Mouse (Mus musculus) myocyte (in vitro differentiated cells): ENCODE measurements at regions not wholly inside any gene's neighbourhood (a gene's known extent, or its start where the extent isn't known, plus 50 kb on each side); places are given as distances from the start of the nearest gene placed in this dataset.

Experiments
- H3K27me3 ChIP-seq: one replicate; pipeline ENCODE4 v1.6.1; 2011; ENCODE audit not compliant: control insufficient read depth, insufficient read depth, insufficient read length
- H3K36me3 ChIP-seq: one replicate; pipeline ENCODE4 v1.6.1; 2011; ENCODE audit not compliant: control insufficient read depth, insufficient read depth
- H3K4me2 ChIP-seq: one replicate; pipeline ENCODE4 v1.6.1; 2011; ENCODE audit warnings: low read depth, control low read depth
- H3K4me3 ChIP-seq: one replicate; pipeline ENCODE4 v1.5.1; 2011; ENCODE audit warnings: mild to moderate bottlenecking, control low read depth, moderate library complexity
- H3K79me2 ChIP-seq: one replicate; pipeline ENCODE4 v1.6.1; 2011; ENCODE audit not compliant: control insufficient read depth, insufficient read depth
- H3ac ChIP-seq: one replicate; pipeline ENCODE4 v1.6.1; 2011; ENCODE audit not compliant: control insufficient read depth, insufficient read length
- CEBPB ChIP-seq: IDR thresholded peaks from 2 replicates; pipeline ENCODE4 v1.6.1; 2011; ENCODE audit warnings: mild to moderate bottlenecking, moderate library complexity; ENCODE audit not compliant: poor library complexity, insufficient read depth, severe bottlenecking
- E2F4 ChIP-seq: IDR thresholded peaks from one replicate; pipeline ENCODE4 v1.6.1; 2011; ENCODE audit warnings: mild to moderate bottlenecking, control low read depth, moderate library complexity; ENCODE audit not compliant: insufficient read depth
- MAX ChIP-seq: IDR thresholded peaks from one replicate; pipeline ENCODE4 v1.6.1; 2011; ENCODE audit warnings: low read depth, mild to moderate bottlenecking, control low read depth
- MYOD1 ChIP-seq, 3 experiments: IDR thresholded peaks; one replicate each; pipeline ENCODE4 v1.6.1; 2011; ENCODE audit warnings: control low read depth in 2 of 3, low read depth in 2 of 3, mild to moderate bottlenecking in 2 of 3, moderate library complexity in 1 of 3; ENCODE audit not compliant: insufficient read length in 2 of 3, control insufficient read depth in 1 of 3
- MYOG ChIP-seq, 3 experiments: IDR thresholded peaks; one replicate each; pipeline ENCODE4 v1.6.1; 2011; ENCODE audit warnings: control low read depth in 2 of 3, low read depth in 2 of 3, mild to moderate bottlenecking in 2 of 3; ENCODE audit not compliant: insufficient read length in 2 of 3, control insufficient read depth in 1 of 3, insufficient read depth in 1 of 3
- POLR2A ChIP-seq: IDR thresholded peaks from one replicate; pipeline ENCODE4 v1.6.1; 2011; ENCODE audit warnings: low read depth, mild to moderate bottlenecking, control low read depth, moderate library complexity; ENCODE audit not compliant: insufficient read length
- POLR2AphosphoS2 ChIP-seq: IDR thresholded peaks from one replicate; pipeline ENCODE4 v1.6.1; 2011; ENCODE audit warnings: low read depth, control low read depth; ENCODE audit not compliant: insufficient read length
- REST ChIP-seq: IDR thresholded peaks from one replicate; pipeline ENCODE4 v1.6.1; 2011; ENCODE audit warnings: mild to moderate bottlenecking, control low read depth, moderate library complexity; ENCODE audit not compliant: insufficient read depth, insufficient read length
- SRF ChIP-seq: IDR thresholded peaks from one replicate; pipeline ENCODE4 v1.6.1; 2011; ENCODE audit warnings: low read depth; ENCODE audit not compliant: control insufficient read depth, insufficient read length
- TCF12 ChIP-seq: IDR thresholded peaks from one replicate; pipeline ENCODE4 v1.6.1; 2011; ENCODE audit warnings: mild to moderate bottlenecking, control low read depth; ENCODE audit not compliant: poor library complexity, insufficient read depth, severe bottlenecking
- TCF3 ChIP-seq: IDR thresholded peaks from one replicate; pipeline ENCODE4 v1.6.1; 2011; ENCODE audit warnings: low read depth, control low read depth; ENCODE audit not compliant: insufficient read length
- USF1 ChIP-seq: IDR thresholded peaks from one replicate; pipeline ENCODE4 v1.6.1; 2011; ENCODE audit warnings: low read depth, mild to moderate bottlenecking, control low read depth, moderate library complexity

GRCm38 (mm10) chr3:102592041-102592440, 122.3 kb downstream of the Ngf start:
- H3K36me3 ChIP-seq = no peaks in the 10 kb centered on the region
- no peak overlapping the region for H3K4me3 ChIP-seq
- no peak overlapping the region for H3K4me2 ChIP-seq
- no peaks in the 10 kb centered on the region for H3K27me3 ChIP-seq
- H3K79me2 ChIP-seq = no peaks in the 10 kb centered on the region
- no peak for TF ChIP-seq TCF12
- no peak for TF ChIP-seq MYOD1 (IDR thresholded peaks at IDR 0.05; ENCODE audit: control insufficient read depth in 1 of 3, insufficient read length in 2 of 3, low read depth in 2 of 3)
- TF ChIP-seq MYOG (IDR thresholded peaks at IDR 0.05; ENCODE audit: control insufficient read depth in 1 of 3, insufficient read depth in 1 of 3, insufficient read length in 2 of 3, low read depth in 2 of 3) = no peak
- no peak for TF ChIP-seq USF1
- TF ChIP-seq TCF3 = no peak
- no peak for TF ChIP-seq POLR2A
- TF ChIP-seq E2F4 = no peak
- no peak for TF ChIP-seq REST
- H3ac ChIP-seq = no peak overlapping the region

GRCm38 (mm10) chr3:102596944-102597551, 127.3 kb downstream of the Ngf start:
- H3K27me3 ChIP-seq = no peaks in the 10 kb centered on the region
- H3K36me3 ChIP-seq = no peaks in the 10 kb centered on the region
- H3K79me2 ChIP-seq = no peaks in the 10 kb centered on the region
- H3K4me2 ChIP-seq = no peak overlapping the region
- TF ChIP-seq POLR2A (no peak), TCF12 (no peak), POLR2AphosphoS2 (no peak), MYOD1 (IDR thresholded peaks at IDR 0.05; ENCODE audit: control insufficient read depth in 1 of 3, insufficient read length in 2 of 3, low read depth in 2 of 3) (no peak), MAX (no peak)
- no peak overlapping the region for H3K4me3 ChIP-seq
- H3ac ChIP-seq = no peak overlapping the region

GRCm38 (mm10) chr3:102599061-102599460, 129.3 kb downstream of the Ngf start:
- Histone ChIP-seq H3K79me2 (no peaks in the 10 kb centered on the region), H3K4me2 (no peak overlapping the region), H3K27me3 (no peaks in the 10 kb centered on the region), H3K36me3 (no peaks in the 10 kb centered on the region), H3K4me3 (no peak overlapping the region), H3ac (no peak overlapping the region)
- TF ChIP-seq TCF3 (no peak), POLR2A (no peak), E2F4 (no peak), MAX (no peak), MYOD1 (IDR thresholded peaks at IDR 0.05; ENCODE audit: control insufficient read depth in 1 of 3, insufficient read length in 2 of 3, low read depth in 2 of 3) (no peak), USF1 (no peak), MYOG (IDR thresholded peaks at IDR 0.05; ENCODE audit: control insufficient read depth in 1 of 3, insufficient read depth in 1 of 3, insufficient read length in 2 of 3, low read depth in 2 of 3) (no peak), TCF12 (no peak), SRF (no peak), REST (no peak), CEBPB (no peak), POLR2AphosphoS2 (no peak)

- Histone ChIP-seq H3K4me2 (no peak overlapping the region), H3K27me3 (no peaks in the 10 kb centered on the region), H3ac (no peak overlapping the region), H3K36me3 (no peaks in the 10 kb centered on the region), H3K4me3 (no peak overlapping the region), H3K79me2 (no peaks in the 10 kb centered on the region)
- TF ChIP-seq POLR2AphosphoS2 (no peak), MYOD1 (IDR thresholded peaks at IDR 0.05; ENCODE audit: control insufficient read depth in 1 of 3, insufficient read length in 2 of 3, low read depth in 2 of 3) (no peak), TCF3 (no peak), TCF12 (no peak), MAX (no peak), POLR2A (no peak), E2F4 (no peak), CEBPB (no peak), REST (no peak), USF1 (no peak), MYOG (IDR thresholded peaks at IDR 0.05; ENCODE audit: control insufficient read depth in 1 of 3, insufficient read depth in 1 of 3, insufficient read length in 2 of 3, low read depth in 2 of 3) (no peak), SRF (no peak)
Measured at GRCm38 (mm10) chr3:102602766-102603165, 131.6 kb upstream of the Tspan2 start.

- no peaks in the 10 kb centered on the region for H3K79me2 ChIP-seq
- no peak overlapping the region for H3K4me3 ChIP-seq
- no peak overlapping the region for H3ac ChIP-seq
- TF ChIP-seq E2F4 (no peak), TCF3 (no peak), MYOG (IDR thresholded peaks at IDR 0.05; ENCODE audit: control insufficient read depth in 1 of 3, insufficient read depth in 1 of 3, insufficient read length in 2 of 3, low read depth in 2 of 3) (no peak), POLR2A (no peak), TCF12 (no peak), USF1 (no peak)
- H3K4me2 ChIP-seq = no peak overlapping the region
- H3K36me3 ChIP-seq = no peaks in the 10 kb centered on the region
- no peaks in the 10 kb centered on the region for H3K27me3 ChIP-seq
Measured at GRCm38 (mm10) chr3:102605284-102605683, 129.0 kb upstream of the Tspan2 start.
